Mouse (Mus musculus) C2C12 (cell line): Measurements from ENCODE around the gene Mthfd1l. TPM values are rescaled to one million over a fixed set of nuclear protein-coding genes. Genes with fewer than 3 reads are reported as not detected.

Experiments
- H3K27me3 ChIP-seq: one replicate; pipeline ENCODE4 v1.6.1; 2011; ENCODE audit not compliant: control insufficient read depth, insufficient read depth, insufficient read length
- H3K36me3 ChIP-seq: one replicate; pipeline ENCODE4 v1.6.1; 2011; ENCODE audit not compliant: control insufficient read depth, insufficient read depth
- H3K4me3 ChIP-seq: one replicate; pipeline ENCODE4 v1.5.1; 2011; ENCODE audit warnings: mild to moderate bottlenecking, control low read depth; ENCODE audit not compliant: poor library complexity, insufficient read depth, severe bottlenecking
- H3K79me2 ChIP-seq: one replicate; pipeline ENCODE4 v1.6.1; 2011; ENCODE audit not compliant: control insufficient read depth, insufficient read depth
- H3K79me3 ChIP-seq: one replicate; pipeline ENCODE4 v1.6.1; 2011; ENCODE audit warnings: low read depth, control low read depth
- H3ac ChIP-seq: one replicate; pipeline ENCODE3; 2011; ENCODE audit warnings: low read depth; ENCODE audit not compliant: control insufficient read depth, insufficient read length
- CEBPB ChIP-seq: IDR thresholded peaks from one replicate; pipeline ENCODE4 v1.6.1; 2011; ENCODE audit warnings: low read depth, mild to moderate bottlenecking, control low read depth, moderate library complexity
- CTCF ChIP-seq: IDR thresholded peaks from one replicate; pipeline ENCODE4 v1.5.1; 2011; ENCODE audit not compliant: control insufficient read depth, insufficient read depth, insufficient read length
- FOSL1 ChIP-seq: IDR thresholded peaks from one replicate; pipeline ENCODE4 v1.8.0; 2011; ENCODE audit warnings: mild to moderate bottlenecking, low read length; ENCODE audit not compliant: poor library complexity, insufficient read depth, severe bottlenecking
- MAX ChIP-seq: IDR thresholded peaks from one replicate; pipeline ENCODE4 v1.6.1; 2011; ENCODE audit warnings: mild to moderate bottlenecking, control low read depth
- MYOD1 ChIP-seq: IDR thresholded peaks from one replicate; pipeline ENCODE4 v1.6.1; 2011; ENCODE audit warnings: low read depth; ENCODE audit not compliant: control insufficient read depth, insufficient read length
- MYOG ChIP-seq: IDR thresholded peaks from one replicate; pipeline ENCODE4 v1.6.1; 2011; ENCODE audit not compliant: control insufficient read depth, insufficient read length; ENCODE audit errors: extremely low read depth
- USF1 ChIP-seq: IDR thresholded peaks from one replicate; pipeline ENCODE4 v1.6.1; 2011; ENCODE audit warnings: low read depth, mild to moderate bottlenecking, control low read depth, moderate library complexity
- polyA plus RNA-seq: library from polyadenylated mRNA; unstranded; fragments of >200 nt; fragmentation: generic; extraction: Trizol; gene quantifications from one replicate; pipeline ENCODE4 v1.2.1, GENCODE M21; 2012; ENCODE audit warnings: missing spikeins

The Mthfd1l gene
- polyA plus RNA-seq, 1 experiment: 43.6 TPM

DNA sequence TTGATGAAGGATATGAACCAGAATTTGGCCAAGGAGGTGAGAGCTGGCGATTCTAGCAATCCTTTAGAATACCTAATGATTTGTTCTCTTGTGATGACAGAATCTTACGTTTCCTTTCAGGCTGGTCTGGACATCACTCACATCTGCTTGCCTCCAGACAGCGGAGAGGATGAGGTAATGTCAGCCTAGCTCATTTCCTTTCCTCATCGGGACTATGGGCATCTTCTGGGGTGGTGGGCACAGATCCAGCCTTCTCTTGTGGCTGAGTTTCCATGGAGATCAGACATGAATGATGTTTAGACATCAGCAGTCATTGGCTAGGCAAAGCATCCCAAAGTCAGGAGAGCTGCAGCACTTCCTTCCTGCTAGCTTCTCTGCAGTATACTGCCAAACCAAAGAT is 7.3 kb downstream of the Mthfd1l start:
- Histone ChIP-seq H3K79me3 (peaks cover 27% of the 10 kb centered on the region), H3K79me2 (peaks cover 35% of the 10 kb centered on the region), H3K27me3 (no peaks in the 10 kb centered on the region), H3K4me3 (no peak overlapping the region), H3ac (no peak overlapping the region), H3K36me3 (peaks cover 73% of the 10 kb centered on the region)
- TF ChIP-seq MYOG (no peak), CTCF (no peak)

DNA sequence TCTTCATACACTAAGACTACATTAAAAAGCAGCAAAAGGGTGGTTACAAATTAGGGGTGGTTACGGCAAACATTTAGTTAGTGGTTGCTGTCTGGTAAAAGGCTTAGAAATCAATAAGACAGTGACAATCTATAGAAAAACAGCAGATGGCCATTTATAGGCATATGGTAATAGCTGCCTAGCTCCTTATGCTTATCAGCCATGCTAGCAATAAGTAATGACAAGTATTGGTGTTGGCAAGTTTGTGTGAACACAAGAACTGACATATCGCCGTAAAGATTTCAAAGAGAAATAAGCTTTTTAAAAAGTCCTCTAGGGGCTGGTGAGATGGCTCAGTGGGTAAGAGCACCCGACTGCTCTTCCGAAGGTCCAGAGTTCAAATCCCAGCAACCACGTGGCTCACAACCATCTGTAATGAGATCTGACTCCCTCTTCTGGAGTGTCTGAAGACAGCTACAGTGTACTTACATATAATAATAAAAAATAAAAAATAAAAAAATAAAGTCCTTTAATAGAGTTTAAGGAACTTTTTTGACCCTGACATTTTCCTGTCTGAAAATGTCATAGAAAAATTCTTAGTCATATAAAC is 17.5 kb downstream of the Mthfd1l start:
- peaks cover 66% of the 10 kb centered on the region for H3K36me3 ChIP-seq
- TF ChIP-seq USF1: no peak
- no peak for TF ChIP-seq MAX
- TF ChIP-seq MYOD1: no peak
- no peak for TF ChIP-seq CTCF

DNA sequence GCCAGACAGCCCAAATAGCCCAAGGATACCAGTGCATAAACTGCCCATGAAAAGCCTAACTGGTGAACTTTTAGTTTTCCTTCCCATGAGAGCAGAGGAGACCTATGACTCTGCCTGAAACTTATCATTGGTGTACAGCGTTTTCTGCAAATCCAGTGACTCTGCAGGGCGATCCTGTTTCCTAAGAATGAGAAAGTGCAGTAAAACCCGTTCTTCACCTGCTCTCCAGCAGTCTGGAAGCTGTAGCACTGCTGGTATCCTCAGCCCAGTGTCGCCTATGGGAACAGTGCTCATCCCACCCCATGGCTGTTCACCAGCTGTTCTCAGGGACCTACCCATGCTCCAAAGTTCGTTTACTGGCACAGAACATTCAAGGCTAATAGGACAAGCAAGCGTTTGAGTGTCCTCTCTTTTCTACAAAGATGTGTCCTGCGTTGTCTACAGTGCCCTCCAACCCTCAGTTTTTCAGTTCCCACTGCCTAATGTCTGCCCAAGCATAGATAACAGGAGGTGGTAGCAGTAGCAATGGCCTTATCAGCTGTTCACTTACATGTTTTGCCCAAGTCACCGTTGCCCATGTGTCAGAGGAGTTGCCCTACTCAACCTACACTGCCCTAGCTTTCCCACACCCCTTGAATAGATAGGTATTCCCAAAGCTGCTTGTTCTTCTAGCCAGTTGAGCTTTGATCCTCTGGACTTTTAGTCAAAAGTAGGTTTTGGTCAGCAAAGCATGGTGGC is 20.6 kb downstream of the Mthfd1l start:
- Histone ChIP-seq H3K79me2 (no peaks in the 10 kb centered on the region), H3ac (no peak overlapping the region), H3K27me3 (no peaks in the 10 kb centered on the region), H3K4me3 (no peak overlapping the region), H3K79me3 (no peaks in the 10 kb centered on the region), H3K36me3 (peaks cover 82% of the 10 kb centered on the region)
- TF ChIP-seq USF1 (no peak), MYOG (no peak), FOSL1 (no peak), MYOD1 (no peak), CTCF (no peak), CEBPB (no peak), MAX (no peak)

More for the DNA sequence above, 17.5 kb downstream of the Mthfd1l start:
- H3K27me3 ChIP-seq: no peaks in the 10 kb centered on the region
- H3K79me2 ChIP-seq: no peaks in the 10 kb centered on the region
- no peaks in the 10 kb centered on the region for H3K79me3 ChIP-seq
- no peak overlapping the region for H3ac ChIP-seq
- no peak overlapping the region for H3K4me3 ChIP-seq

DNA sequence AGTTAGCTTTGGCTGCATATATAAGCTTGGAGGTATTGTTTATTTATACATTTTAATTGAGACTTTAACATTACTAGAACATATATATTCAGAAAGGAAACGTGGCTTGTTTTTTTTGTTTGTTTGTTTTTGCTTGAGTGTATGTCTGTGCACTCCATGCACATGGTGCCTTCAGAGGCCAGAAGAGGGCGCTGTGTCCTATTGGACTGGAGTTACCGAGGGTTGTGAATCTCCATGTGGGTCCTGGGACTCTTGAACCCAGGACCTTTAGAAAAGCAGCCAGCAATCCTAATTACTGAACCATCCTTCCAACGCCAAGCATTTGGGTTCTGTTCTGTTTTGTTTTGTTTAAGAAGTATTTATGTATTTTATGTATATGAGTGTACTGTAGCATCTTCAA is 22.4 kb downstream of the Mthfd1l start:
- TF ChIP-seq MYOG: no peak
- TF ChIP-seq MYOD1: no peak
- TF ChIP-seq USF1: no peak
- TF ChIP-seq MAX: peak; percentile 26
- Histone ChIP-seq H3K36me3 (peaks cover 82% of the 10 kb centered on the region), H3K79me2 (no peaks in the 10 kb centered on the region), H3K27me3 (no peaks in the 10 kb centered on the region), H3ac (no peak overlapping the region), H3K4me3 (no peak overlapping the region), H3K79me3 (no peaks in the 10 kb centered on the region)

DNA sequence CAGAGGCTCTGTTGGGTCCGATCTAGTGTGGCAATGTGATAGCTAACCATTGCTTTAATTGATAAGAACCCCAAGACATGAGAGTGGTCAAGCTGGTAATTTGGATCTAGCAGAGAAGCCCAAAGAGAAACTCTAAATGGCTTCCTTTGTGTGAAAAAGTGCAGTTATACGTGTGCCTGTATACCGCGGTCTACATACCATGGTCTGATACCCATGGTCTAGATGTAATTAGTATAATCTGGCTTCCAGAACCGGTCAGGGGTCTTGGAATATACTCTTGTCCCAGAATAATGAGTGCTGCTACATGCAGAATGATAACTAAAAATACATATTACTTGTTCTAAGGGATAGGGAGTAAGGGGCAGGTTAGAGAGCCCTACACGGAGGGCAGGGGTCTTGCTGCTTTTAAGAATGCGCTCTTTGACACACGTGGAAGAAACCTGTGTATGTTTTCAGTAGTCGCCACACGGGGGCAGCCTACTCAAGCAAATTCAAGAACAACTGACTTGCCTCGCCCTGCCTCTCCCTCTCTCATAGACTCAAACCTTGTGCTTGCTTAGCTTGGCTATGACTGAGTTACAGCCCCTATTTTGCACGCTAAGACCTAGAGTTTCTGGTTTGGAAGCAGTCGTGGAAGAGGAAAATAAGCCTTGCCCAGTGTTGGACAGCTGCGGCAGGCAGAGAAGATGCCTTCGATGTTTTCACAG is 23.4 kb downstream of the Mthfd1l start:
- no peaks in the 10 kb centered on the region for H3K79me2 ChIP-seq
- TF ChIP-seq USF1: no peak
- TF ChIP-seq CTCF: peak; percentile 41
- TF ChIP-seq FOSL1: no peak
- no peak for TF ChIP-seq CEBPB
- TF ChIP-seq MAX: no peak
- TF ChIP-seq MYOG: no peak
- no peak for TF ChIP-seq MYOD1
- H3ac ChIP-seq: no peak overlapping the region
- no peaks in the 10 kb centered on the region for H3K79me3 ChIP-seq
- H3K4me3 ChIP-seq: no peak overlapping the region
- no peaks in the 10 kb centered on the region for H3K27me3 ChIP-seq
- H3K36me3 ChIP-seq: peaks cover 75% of the 10 kb centered on the region
